Mouse (Mus musculus): ENCODE measurements around the gene Iglon5. TPM values are rescaled to one million over a fixed set of nuclear protein-coding genes. Genes with fewer than 3 reads are reported as not detected.

The Iglon5 gene
- polyA plus RNA-seq (2015; fragmentation: Nextera tagmentation; extraction: Ambion mirVana): 0.28 TPM in 1 of 2 replicates, not detected in the other

DNA sequence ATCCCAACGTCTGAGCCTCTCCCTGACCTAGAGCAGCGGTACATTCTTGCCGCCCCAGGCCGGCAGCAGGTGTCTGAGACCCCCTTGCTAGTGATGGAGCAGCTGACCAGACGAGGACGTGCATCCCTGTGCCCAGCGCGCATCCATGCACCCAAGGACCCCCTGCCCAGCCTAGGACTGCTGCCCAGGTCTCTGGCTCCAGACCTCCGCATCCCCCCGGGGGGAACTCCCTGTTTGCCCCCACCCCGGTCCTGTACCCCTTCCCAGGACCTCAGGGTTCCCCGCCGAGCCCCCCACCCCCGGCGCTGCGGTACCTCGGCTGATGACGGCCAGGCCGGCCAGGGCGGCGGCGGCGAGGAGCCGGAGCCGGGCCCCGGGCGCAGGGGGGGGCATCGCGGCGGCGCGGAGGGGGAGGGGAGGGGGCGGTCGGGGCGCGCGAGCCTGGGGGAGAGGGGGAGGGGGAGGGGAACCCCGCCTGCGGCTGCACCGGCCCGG lies at the start of gene Iglon5:
Iglon5 (minus strand) TSS at position 445 of the 495 bp plus-strand sequence.
- Histone ChIP-seq H3K4me2 (peak within 1 kb of the TSS; percentile 62), H3K27ac (no peak within 1 kb of the TSS), H3K36me3 (no peaks in the 10 kb centered on the region), H3K9ac (peak within 1 kb of the TSS; percentile 38; the same call in 1 of the 2 replicates), H3K4me1 (replicated peaks) (peaks cover 3% of the 10 kb centered on the region), H3K9me3 (replicated peaks) (no peaks in the 10 kb centered on the region), H3K4me3 (peak within 1 kb of the TSS; percentile 42), H3K27me3 (peaks cover 45% of the 10 kb centered on the region)
- ATAC-seq (replicated peaks; ENCODE audit: insufficient number of reproducible peaks, insufficient read depth, low FRiP score, low read depth): peak; percentile 36; the same call in 1 of the 2 replicates
- WGBS: 3% methylated on average over 25 of the region's 41 CpGs

DNA sequence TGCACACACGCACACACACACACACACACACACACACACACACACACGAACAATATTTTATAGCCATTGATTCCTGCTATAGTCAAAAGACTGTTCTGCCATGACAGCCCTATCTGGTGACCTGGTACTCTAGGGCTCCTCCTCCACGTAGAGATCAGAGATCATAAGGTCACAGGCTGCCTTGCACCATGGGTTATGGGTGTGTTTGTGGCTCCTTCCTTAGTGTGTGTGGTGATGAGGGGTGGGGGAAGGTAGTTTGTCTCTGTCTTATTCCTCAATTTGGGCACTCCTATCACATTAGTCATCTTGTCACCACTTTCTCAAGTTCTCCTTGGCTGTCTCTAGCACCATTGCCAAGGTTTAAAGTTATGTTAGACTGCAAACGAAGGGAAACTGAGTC lies 48.6 kb upstream of the Iglon5 start:
- no peak for ATAC-seq (replicated peaks; ENCODE audit: insufficient number of reproducible peaks, insufficient read depth, low FRiP score, low read depth)
- 55% methylated on average over 4 of the region's 4 CpGs for WGBS
- no peaks in the 10 kb centered on the region for H3K36me3 ChIP-seq

DNA sequence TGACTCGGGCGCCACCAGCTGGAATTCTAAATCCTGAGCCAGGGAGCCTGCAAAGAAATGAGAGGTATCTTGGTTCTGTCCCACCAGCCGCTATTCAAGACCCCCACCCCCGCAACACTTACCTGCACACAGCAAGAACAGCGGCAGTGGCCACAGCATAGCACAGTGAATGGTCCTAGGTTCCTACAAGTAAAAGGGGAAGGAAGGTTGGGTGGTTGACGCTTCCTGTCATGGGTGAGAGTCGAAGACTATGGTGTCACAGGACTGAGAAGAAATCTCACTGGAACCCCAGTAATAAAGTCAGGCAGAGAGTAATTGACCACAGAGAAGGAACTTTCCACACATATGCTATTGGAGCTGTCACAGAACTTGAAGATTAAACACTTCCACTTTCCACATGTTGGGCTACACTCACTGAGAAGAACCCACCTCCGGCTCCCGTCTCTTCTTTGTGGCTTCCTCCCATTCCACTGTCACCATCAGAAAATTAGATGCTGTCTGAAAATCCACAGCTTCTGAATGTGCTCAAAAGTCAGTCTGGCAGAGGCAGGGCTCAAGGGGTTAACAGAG lies 43.1 kb upstream of the Iglon5 start:
- H3K9ac ChIP-seq: no peak overlapping the region
- H3K4me2 ChIP-seq: no peak overlapping the region
- no peaks in the 10 kb centered on the region for H3K36me3 ChIP-seq
- no peaks in the 10 kb centered on the region for H3K9me3 ChIP-seq (replicated peaks)
- ATAC-seq (replicated peaks; ENCODE audit: insufficient number of reproducible peaks, insufficient read depth, low FRiP score, low read depth): no peak
- H3K4me1 ChIP-seq (replicated peaks): no peaks in the 10 kb centered on the region
- no peak overlapping the region for H3K27ac ChIP-seq
- H3K27me3 ChIP-seq: no peaks in the 10 kb centered on the region
- no peak overlapping the region for H3K4me3 ChIP-seq
- WGBS: 75% methylated on average over 9 of the region's 9 CpGs

More for the DNA sequence above, 48.6 kb upstream of the Iglon5 start:
- no peak overlapping the region for H3K4me3 ChIP-seq
- no peaks in the 10 kb centered on the region for H3K9me3 ChIP-seq (replicated peaks)
- no peak overlapping the region for H3K27ac ChIP-seq
- no peaks in the 10 kb centered on the region for H3K4me1 ChIP-seq (replicated peaks)
- H3K27me3 ChIP-seq: no peaks in the 10 kb centered on the region
- H3K9ac ChIP-seq: no peak overlapping the region
- no peak overlapping the region for H3K4me2 ChIP-seq

DNA sequence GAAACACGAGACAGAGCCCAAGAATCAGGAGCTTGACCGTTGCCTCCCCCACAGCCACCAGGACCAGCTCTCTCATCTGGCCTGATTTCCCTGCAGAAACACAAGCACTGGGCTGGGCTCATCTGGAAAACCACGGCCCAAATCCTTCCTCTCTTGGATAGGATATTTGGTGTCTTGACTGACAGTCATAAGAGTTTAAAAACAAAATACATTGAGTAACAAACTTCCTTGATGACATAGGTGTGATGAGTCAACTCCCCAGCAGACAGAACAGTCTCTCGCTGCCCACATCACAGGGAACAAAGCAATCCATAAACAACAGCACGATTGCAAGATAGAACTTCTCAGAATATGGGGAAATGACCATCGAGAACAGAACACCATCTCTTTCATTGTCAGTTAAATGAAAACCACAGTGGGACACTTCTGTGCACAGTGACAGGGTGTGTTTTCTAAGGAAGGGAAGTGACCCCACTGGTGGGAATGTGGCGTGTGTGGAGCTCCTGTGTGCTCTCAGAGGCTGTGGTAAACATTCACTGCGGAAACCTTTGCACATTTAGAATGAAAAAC lies 40.4 kb upstream of the Iglon5 start:
- no peaks in the 10 kb centered on the region for H3K9me3 ChIP-seq (replicated peaks)
- no peak overlapping the region for H3K4me2 ChIP-seq
- no peak overlapping the region for H3K27ac ChIP-seq
- ATAC-seq (replicated peaks; ENCODE audit: insufficient number of reproducible peaks, insufficient read depth, low FRiP score, low read depth): no peak
- WGBS: 62% methylated on average over 8 of the region's 8 CpGs
- no peak overlapping the region for H3K9ac ChIP-seq
- H3K36me3 ChIP-seq: no peaks in the 10 kb centered on the region
- no peaks in the 10 kb centered on the region for H3K27me3 ChIP-seq
- H3K4me1 ChIP-seq (replicated peaks): no peaks in the 10 kb centered on the region
- H3K4me3 ChIP-seq: no peak overlapping the region

DNA sequence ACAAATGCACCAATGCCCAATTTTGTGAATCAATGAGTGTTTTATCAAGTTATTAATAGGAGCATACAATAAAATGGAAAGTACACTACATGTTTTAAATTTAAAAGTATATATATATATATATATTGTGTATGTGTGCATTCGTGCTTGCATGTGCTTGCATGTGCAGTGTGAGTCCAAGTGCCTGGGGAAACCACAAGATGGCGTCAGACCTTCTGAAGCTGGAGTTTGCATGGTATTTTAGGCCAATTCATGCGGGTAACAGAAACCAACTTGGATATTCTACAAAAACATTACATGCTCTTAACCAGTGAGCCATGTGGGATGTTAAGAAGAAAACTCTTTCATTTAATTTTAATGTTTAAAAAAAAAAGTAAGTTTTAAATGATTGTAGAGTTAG lies 35.4 kb upstream of the Iglon5 start:
- Histone ChIP-seq H3K9ac (no peak overlapping the region), H3K4me2 (no peak overlapping the region), H3K9me3 (replicated peaks) (no peaks in the 10 kb centered on the region), H3K36me3 (no peaks in the 10 kb centered on the region), H3K27me3 (no peaks in the 10 kb centered on the region), H3K4me3 (no peak overlapping the region), H3K4me1 (replicated peaks) (no peaks in the 10 kb centered on the region), H3K27ac (no peak overlapping the region)
- WGBS: 50% methylated on average over 3 of the region's 3 CpGs
- no peak for ATAC-seq (replicated peaks; ENCODE audit: insufficient number of reproducible peaks, insufficient read depth, low FRiP score, low read depth)

DNA sequence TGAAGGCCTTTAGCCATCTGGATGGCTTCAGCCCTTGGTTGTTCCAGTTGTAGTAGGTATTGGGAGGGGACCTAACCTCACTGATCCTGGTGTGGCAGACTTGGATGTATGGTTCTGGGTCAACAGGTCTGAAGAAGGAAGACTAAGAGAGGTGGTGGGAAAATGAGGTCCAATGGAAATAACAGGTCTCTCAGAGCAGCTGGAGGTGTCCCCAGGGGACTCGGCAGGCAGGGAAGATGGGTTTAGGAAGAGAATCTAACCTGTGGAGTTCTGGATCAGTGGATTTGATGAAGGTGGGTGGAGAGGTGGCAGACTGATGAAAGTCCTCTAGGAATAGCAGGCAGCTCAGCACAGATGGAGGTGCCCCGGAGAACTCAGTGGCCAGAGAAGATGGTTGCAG lies 32.9 kb upstream of the Iglon5 start:
- no peak for ATAC-seq (replicated peaks; ENCODE audit: insufficient number of reproducible peaks, insufficient read depth, low FRiP score, low read depth)
- Histone ChIP-seq H3K9ac (no peak overlapping the region), H3K4me2 (no peak overlapping the region), H3K9me3 (replicated peaks) (no peaks in the 10 kb centered on the region), H3K4me3 (no peak overlapping the region), H3K27me3 (no peaks in the 10 kb centered on the region), H3K36me3 (no peaks in the 10 kb centered on the region), H3K4me1 (replicated peaks) (no peaks in the 10 kb centered on the region), H3K27ac (no peak overlapping the region)
- 76% methylated on average over 2 of the region's 2 CpGs for WGBS

DNA sequence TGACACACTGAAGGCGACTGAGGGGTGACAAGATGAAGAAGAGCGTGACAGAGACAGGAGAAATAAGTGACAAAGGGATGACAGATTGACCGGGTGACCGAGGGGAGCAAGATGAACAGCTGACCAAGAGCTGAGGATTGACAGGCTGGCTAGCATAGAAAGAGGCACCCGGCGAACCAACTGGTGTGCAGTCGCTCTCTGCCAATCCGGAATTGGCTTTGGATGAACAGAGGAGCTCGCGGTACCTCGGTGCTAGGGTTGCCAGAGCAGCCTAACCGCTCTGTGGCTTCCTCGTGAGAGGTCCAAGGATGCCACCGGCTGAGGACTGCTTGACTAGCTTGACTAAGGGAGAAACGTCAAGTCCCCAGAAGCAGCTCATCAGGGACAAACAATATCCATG lies 28.5 kb upstream of the Iglon5 start:
- no peak overlapping the region for H3K4me2 ChIP-seq
- H3K9me3 ChIP-seq (replicated peaks): no peaks in the 10 kb centered on the region
- no peak for ATAC-seq (replicated peaks; ENCODE audit: insufficient number of reproducible peaks, insufficient read depth, low FRiP score, low read depth)
- no peaks in the 10 kb centered on the region for H3K36me3 ChIP-seq
- H3K27ac ChIP-seq: no peak overlapping the region
- no peaks in the 10 kb centered on the region for H3K27me3 ChIP-seq
- no peak overlapping the region for H3K4me3 ChIP-seq
- H3K4me1 ChIP-seq (replicated peaks): no peaks in the 10 kb centered on the region
- H3K9ac ChIP-seq: no peak overlapping the region
- WGBS: 76% methylated on average over 15 of the region's 15 CpGs

DNA sequence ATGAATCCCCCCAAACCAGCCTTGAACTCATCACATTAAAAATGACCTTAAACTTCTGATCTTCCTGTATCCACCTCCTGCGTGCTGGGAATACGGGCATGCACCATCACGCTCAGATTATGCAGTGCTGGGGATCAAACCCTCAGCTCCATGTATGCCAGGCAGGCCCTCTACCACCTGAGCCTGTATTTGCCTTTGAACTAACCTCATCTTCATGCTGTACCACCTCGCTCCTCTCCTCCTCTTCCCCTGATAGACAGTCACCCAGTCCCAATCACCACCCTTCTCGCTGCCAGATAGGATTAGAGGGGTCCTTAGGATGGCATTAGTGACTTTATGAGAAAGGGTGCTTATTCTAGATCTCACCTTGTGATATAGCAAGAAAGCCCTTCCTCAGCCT lies 25.2 kb upstream of the Iglon5 start:
- Histone ChIP-seq H3K4me2 (no peak overlapping the region), H3K27ac (no peak overlapping the region), H3K9ac (no peak overlapping the region), H3K27me3 (no peaks in the 10 kb centered on the region), H3K36me3 (no peaks in the 10 kb centered on the region), H3K9me3 (replicated peaks) (no peaks in the 10 kb centered on the region), H3K4me3 (no peak overlapping the region), H3K4me1 (replicated peaks) (no peaks in the 10 kb centered on the region)
- WGBS: 77% methylated on average over 5 of the region's 5 CpGs
- no peak for ATAC-seq (replicated peaks; ENCODE audit: insufficient number of reproducible peaks, insufficient read depth, low FRiP score, low read depth)

DNA sequence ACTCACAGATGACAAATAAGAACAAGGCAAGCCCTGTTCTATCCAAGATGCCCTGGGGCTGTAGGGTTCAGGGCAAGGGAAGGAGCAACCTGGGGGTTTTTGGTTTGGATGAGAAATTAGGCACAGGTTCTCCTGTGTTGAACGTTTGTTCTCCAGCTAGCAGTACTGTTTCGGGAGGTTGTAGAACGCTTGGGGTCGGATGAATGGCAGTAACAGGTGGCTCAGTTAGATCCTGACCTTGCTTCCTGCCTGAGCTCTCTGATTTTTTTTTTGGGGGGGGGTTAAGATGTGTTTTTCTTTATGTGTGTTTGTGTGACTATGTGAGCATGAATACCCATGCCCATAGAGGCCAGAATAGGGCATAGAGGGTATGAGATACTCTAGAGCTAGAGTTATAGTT lies 22.6 kb upstream of the Iglon5 start:
- no peak for ATAC-seq (replicated peaks; ENCODE audit: insufficient number of reproducible peaks, insufficient read depth, low FRiP score, low read depth)
- Histone ChIP-seq H3K27me3 (no peaks in the 10 kb centered on the region), H3K4me3 (no peak overlapping the region), H3K27ac (no peak overlapping the region), H3K4me2 (no peak overlapping the region), H3K4me1 (replicated peaks) (no peaks in the 10 kb centered on the region), H3K36me3 (no peaks in the 10 kb centered on the region), H3K9me3 (replicated peaks) (no peaks in the 10 kb centered on the region), H3K9ac (no peak overlapping the region)
- 74% methylated on average over 4 of the region's 4 CpGs for WGBS

DNA sequence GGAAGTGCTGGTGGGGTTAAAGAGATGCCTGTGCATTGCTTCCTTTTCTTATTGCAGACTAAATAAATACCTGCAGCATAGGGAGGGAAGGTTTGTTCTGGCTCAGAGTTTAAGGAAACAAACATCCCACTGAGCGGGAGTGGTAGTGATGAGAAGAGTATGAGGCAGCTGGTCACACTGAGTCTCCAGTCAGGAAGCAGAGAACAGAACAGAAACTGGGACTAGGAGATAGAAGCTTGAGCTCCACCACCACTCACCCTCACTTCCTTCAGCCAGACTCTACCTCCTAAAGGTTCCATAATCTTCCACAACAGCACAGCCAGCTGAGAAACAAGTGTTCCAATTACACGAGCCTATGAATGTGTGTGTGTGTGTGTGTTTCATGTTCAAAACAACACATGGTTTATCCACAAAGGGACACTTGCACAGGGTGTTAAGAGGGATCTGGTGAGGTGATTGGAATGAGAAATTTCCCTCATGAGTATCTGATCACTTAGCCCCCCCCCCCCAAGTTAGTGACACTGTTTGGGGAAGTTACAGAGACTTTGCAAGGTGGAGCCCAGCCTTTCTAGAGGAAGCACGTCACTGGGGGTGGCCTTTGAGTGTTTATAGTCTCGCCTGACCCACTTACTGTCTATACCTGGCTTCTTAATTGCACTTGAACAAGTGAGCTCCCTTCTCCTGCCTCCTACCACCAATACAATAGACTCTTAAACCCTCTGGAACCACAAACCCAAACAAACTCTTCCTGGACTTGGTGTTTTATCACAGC lies 22.0 kb upstream of the Iglon5 start:
- 42% methylated on average over 4 of the region's 4 CpGs for WGBS
- no peak overlapping the region for H3K4me3 ChIP-seq

DNA sequence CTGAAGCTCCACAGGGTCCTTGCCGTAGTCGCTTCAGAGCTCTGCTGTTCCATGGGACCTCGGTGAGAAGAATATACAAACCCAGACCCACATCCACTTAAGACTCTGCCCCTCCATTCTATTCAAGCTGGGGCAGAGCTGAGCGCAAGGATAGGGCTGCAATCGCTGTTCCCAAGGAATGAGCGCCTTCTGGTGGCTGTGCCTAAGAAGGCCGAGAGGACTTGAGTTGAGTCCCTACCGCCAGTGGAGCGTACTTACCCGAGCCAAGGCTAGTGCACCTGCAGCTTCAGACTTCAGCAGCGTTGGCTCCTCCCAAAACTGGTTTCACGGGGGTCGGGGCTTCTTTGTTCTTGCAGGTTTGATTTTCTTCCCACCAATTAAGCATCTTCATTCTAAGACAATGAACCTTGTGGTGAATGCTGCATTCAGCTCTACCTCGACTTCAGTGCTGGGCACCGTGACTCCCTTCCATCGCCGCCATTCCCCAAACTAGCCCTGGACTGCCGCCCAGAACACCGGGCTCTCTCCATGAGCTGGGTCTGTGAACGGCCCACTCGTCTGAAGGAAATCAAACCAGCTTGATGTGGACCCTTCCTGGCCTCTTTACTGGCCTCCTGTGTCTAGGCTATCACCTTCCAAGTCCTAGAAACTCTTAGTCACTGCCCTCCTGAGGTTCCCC lies 5.6 kb upstream of the Iglon5 start:
- 19% methylated on average over 21 of the region's 21 CpGs for WGBS
- H3K9me3 ChIP-seq (replicated peaks): no peaks in the 10 kb centered on the region
- H3K27ac ChIP-seq: no peak overlapping the region
- no peaks in the 10 kb centered on the region for H3K4me1 ChIP-seq (replicated peaks)
- H3K4me2 ChIP-seq: no peak overlapping the region
- peaks cover 33% of the 10 kb centered on the region for H3K27me3 ChIP-seq
- no peak overlapping the region for H3K4me3 ChIP-seq
- ATAC-seq (replicated peaks; ENCODE audit: insufficient number of reproducible peaks, insufficient read depth, low FRiP score, low read depth): 0 out of 2 replicates have a peak, but pooled peaks have one; percentile 21
- no peak overlapping the region for H3K9ac ChIP-seq
- H3K36me3 ChIP-seq: no peaks in the 10 kb centered on the region

More for the DNA sequence above, 22.0 kb upstream of the Iglon5 start:
- ATAC-seq (replicated peaks; ENCODE audit: insufficient number of reproducible peaks, insufficient read depth, low FRiP score, low read depth): no peak
- no peaks in the 10 kb centered on the region for H3K4me1 ChIP-seq (replicated peaks)
- H3K4me2 ChIP-seq: no peak overlapping the region
- H3K27me3 ChIP-seq: no peaks in the 10 kb centered on the region
- H3K27ac ChIP-seq: no peak overlapping the region
- no peak overlapping the region for H3K9ac ChIP-seq
- no peaks in the 10 kb centered on the region for H3K36me3 ChIP-seq
- no peaks in the 10 kb centered on the region for H3K9me3 ChIP-seq (replicated peaks)

Data from heart, embryonic 15.5 days (tissue).